Mouse (Mus musculus) lung, adult 2 months (tissue): Measurements from ENCODE around the gene Oprm1.

Experiments used
- CTCF ChIP-seq: fragments of 200-500 bp; IDR thresholded peaks from 2 replicates; pipeline ENCODE4 v1.5.1; 2011; ENCODE audit warnings: mild to moderate bottlenecking, low read length, control low read depth; ENCODE audit not compliant: insufficient read depth
- POLR2A ChIP-seq: fragments of 200-500 bp; IDR thresholded peaks from 2 replicates; pipeline ENCODE4 v1.6.1; 2011; ENCODE audit warnings: low read depth, mild to moderate bottlenecking, control low read depth, low read length, borderline replicate concordance; ENCODE audit errors: extremely low read depth

DNA sequence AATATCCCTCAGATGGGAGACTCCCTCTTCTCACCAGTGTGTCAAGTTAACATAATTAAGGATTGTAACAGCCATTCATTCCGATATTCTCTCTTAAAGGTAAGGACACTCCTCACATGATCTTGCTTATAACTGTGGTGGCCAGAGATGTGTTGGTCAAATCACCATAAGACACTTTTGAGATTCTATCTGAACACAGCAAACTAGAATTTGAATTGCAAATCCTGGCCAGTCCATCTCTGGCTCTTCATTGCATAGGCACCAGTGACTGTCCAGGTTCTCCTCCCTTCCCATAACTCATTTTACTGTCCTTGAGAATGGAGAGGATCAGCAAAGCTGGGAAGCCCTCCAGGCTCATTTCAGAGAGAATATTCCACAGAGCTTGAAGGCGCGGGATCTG is at the start of gene Oprm1:
- TF ChIP-seq POLR2A (no peak), CTCF (no peak)
